Mouse (Mus musculus) stomach, postnatal 0 days (tissue): ENCODE data around the gene 1700020A23Rik.

Source experiments
- CTCF ChIP-seq: IDR thresholded peaks from 2 replicates; pipeline ENCODE4 v1.5.1; 2016; ENCODE audit warnings: antibody characterized with exemption, low read depth, mild to moderate bottlenecking, moderate library complexity
- EP300 ChIP-seq: optimal IDR thresholded peaks from 2 replicates; pipeline ENCODE3; 2016; ENCODE audit warnings: antibody characterized with exemption

- TF ChIP-seq CTCF (no peak), EP300 (no peak)
Observed at GRCm38 (mm10) chr2:130438861-130439260, 33.8 kb downstream of the 1700020A23Rik start.
